Mouse (Mus musculus) midbrain, postnatal 0 days (tissue): ENCODE results near the gene Ech1. TPM values are rescaled to one million over a fixed set of nuclear protein-coding genes. Genes with fewer than 3 reads are reported as not detected.
A peak's percentile ranks its signal among the peaks of the same experiment; 100 is the strongest.

ENCODE experiments used
- ATAC-seq: fragments of 200-750 bp; cut with Nextera tagmentation; 2 replicates; pipeline ENCODE4 v1.8.0; 2017; ENCODE audit warnings: moderate number of reproducible peaks, mild to moderate bottlenecking, moderate TSS enrichment, moderate library complexity; ENCODE audit not compliant: low FRiP score
- DNase-seq: peaks from one replicate; pipeline ENCODE4 v3.0.0-alpha.2; 2015; ENCODE audit warnings: low spot score
- H3K27ac ChIP-seq: fragments of 300-500 bp; sonication (generic); 2 replicates; pipeline ENCODE4 v1.5.1; 2014; ENCODE audit warnings: low read depth, mild to moderate bottlenecking, low read length, mixed read lengths
- H3K27me3 ChIP-seq: fragments of 300-500 bp; sonication (generic); 2 replicates; pipeline ENCODE4 v1.6.1; 2014; ENCODE audit warnings: low read length, control low read depth, mixed read lengths; ENCODE audit not compliant: insufficient read depth
- H3K36me3 ChIP-seq: fragments of 300-500 bp; sonication (generic); 2 replicates; pipeline ENCODE4 v1.6.1; 2014; ENCODE audit warnings: low read length, control low read depth, mixed read lengths; ENCODE audit not compliant: insufficient read depth
- H3K4me1 ChIP-seq: fragments of 300-500 bp; sonication (generic); 2 replicates; pipeline ENCODE4 v1.6.1; 2014; ENCODE audit warnings: mild to moderate bottlenecking, control low read depth, antibody characterized with exemption, low read length, mixed read lengths; ENCODE audit not compliant: insufficient read depth
- H3K4me2 ChIP-seq: fragments of 300-500 bp; sonication (generic); 2 replicates; pipeline ENCODE4 v1.6.1; 2014; ENCODE audit warnings: low read depth, mild to moderate bottlenecking, low read length, mixed read lengths; ENCODE audit not compliant: poor library complexity, severe bottlenecking
- H3K4me3 ChIP-seq: fragments of 300-500 bp; sonication (generic); 2 replicates; pipeline ENCODE4 v1.5.1; 2014; ENCODE audit warnings: low read depth, mild to moderate bottlenecking, low read length, moderate library complexity
- H3K9ac ChIP-seq: fragments of 300-500 bp; sonication (generic); replicated peaks from 2 replicates; pipeline ENCODE4 v1.6.1; 2014; ENCODE audit warnings: mild to moderate bottlenecking, low read length, moderate library complexity, mixed read lengths; ENCODE audit not compliant: poor library complexity, severe bottlenecking
- H3K9me3 ChIP-seq: fragments of 300-500 bp; sonication (generic); 2 replicates; pipeline ENCODE4 v1.6.1; 2016; ENCODE audit warnings: low read length, control low read depth
- CTCF ChIP-seq: IDR thresholded peaks from 2 replicates; pipeline ENCODE4 v1.5.1; 2016; ENCODE audit warnings: antibody characterized with exemption, mild to moderate bottlenecking
- WGBS: fragments of 180-500 bp; shearing (Covaris S2); extraction: QIAGEN DNeasy Blood & Tissue Kit; methylation state at CpG from one replicate; pipeline ENCODE4 v1.1.7; 2014; 5-methylcytosine and 5-hydroxymethylcytosine counted together
- polyA plus RNA-seq: library from polyadenylated mRNA; unstranded; fragments of >200 nt; fragmentation: Nextera tagmentation; extraction: Ambion mirVana; gene quantifications from 2 replicates; pipeline ENCODE4 v1.2.1, GENCODE M21; 2015
- total RNA-seq: library from RNA; depleted of rRNA; stranded (reverse); fragments of >200 nt; gene quantifications from 2 replicates; pipeline ENCODE4 v1.2.3, GENCODE M21; 2014

Ech1 gene
- total and polyA plus RNA-seq, 2 experiments from 2014 or later, result 103 to 104 TPM

GRCm38 (mm10) chr7:28811228-28811627, 13.8 kb upstream of the Ech1 start:
- no peaks in the 10 kb centered on the region for H3K27me3 ChIP-seq
- WGBS, result under 1% methylated on average over 40 of the region's 40 CpGs
- peaks cover 30% of the 10 kb centered on the region for H3K36me3 ChIP-seq
- DNase-seq, result peak; percentile 97
- TF ChIP-seq CTCF, result no peak
- H3K9me3 ChIP-seq, result no peaks in the 10 kb centered on the region
- peak overlapping the region; percentile 62 for H3K4me2 ChIP-seq
- H3K9ac ChIP-seq, result peak overlapping the region; percentile 95
- peaks cover 15% of the 10 kb centered on the region; the same call in 1 of the 2 replicates for H3K4me1 ChIP-seq
- H3K27ac ChIP-seq, result peak overlapping the region; percentile 97
- H3K4me3 ChIP-seq, result peak overlapping the region; percentile 74
- peak; percentile 72 for ATAC-seq

GRCm38 (mm10) chr7:28811640-28812275, 13.3 kb upstream of the Ech1 start:
- peaks cover 34% of the 10 kb centered on the region for H3K36me3 ChIP-seq
- H3K9me3 ChIP-seq, result no peaks in the 10 kb centered on the region
- no peak overlapping the region for H3K27ac ChIP-seq
- H3K4me2 ChIP-seq, result peak overlapping the region; percentile 62
- no peaks in the 10 kb centered on the region for H3K27me3 ChIP-seq
- no peak for DNase-seq
- peak overlapping the region; percentile 95 for H3K9ac ChIP-seq
- no peak for ATAC-seq
- no peak for TF ChIP-seq CTCF
- peak overlapping the region; percentile 74 for H3K4me3 ChIP-seq
- H3K4me1 ChIP-seq, result peaks cover 15% of the 10 kb centered on the region; the same call in 1 of the 2 replicates
- WGBS, result 12% methylated on average over 7 of the region's 7 CpGs

GRCm38 (mm10) chr7:28812436-28812835, 12.6 kb upstream of the Ech1 start:
- Histone ChIP-seq H3K9ac (peak overlapping the region; percentile 15; the same call in 1 of the 2 replicates), H3K4me2 (peak overlapping the region; percentile 62), H3K27ac (no peak overlapping the region), H3K9me3 (no peaks in the 10 kb centered on the region), H3K4me1 (peaks cover 15% of the 10 kb centered on the region; the same call in 1 of the 2 replicates), H3K27me3 (no peaks in the 10 kb centered on the region), H3K36me3 (peaks cover 39% of the 10 kb centered on the region), H3K4me3 (peak overlapping the region; percentile 74)
- no peak for TF ChIP-seq CTCF
- 67% methylated on average over 4 of the region's 4 CpGs for WGBS
- DNase-seq (no peak), ATAC-seq (no peak)

- Histone ChIP-seq H3K9ac (no peak overlapping the region), H3K4me1 (peaks cover 15% of the 10 kb centered on the region; the same call in 1 of the 2 replicates), H3K36me3 (peaks cover 44% of the 10 kb centered on the region), H3K4me2 (peak overlapping the region; percentile 62), H3K27me3 (no peaks in the 10 kb centered on the region), H3K27ac (no peak overlapping the region), H3K4me3 (0 out of 2 replicates have a peak overlapping the region, but pooled peaks have one; percentile 2), H3K9me3 (no peaks in the 10 kb centered on the region)
- peak; percentile 43 for TF ChIP-seq CTCF
- 75% methylated on average over 5 of the region's 5 CpGs for WGBS
- DNase-seq (no peak), ATAC-seq (no peak)
Measured at GRCm38 (mm10) chr7:28812949-28813348, 12.1 kb upstream of the Ech1 start.

GRCm38 (mm10) chr7:28814306-28815034, 10.5 kb upstream of the Ech1 start:
- H3K4me1 ChIP-seq, result peaks cover 12% of the 10 kb centered on the region; the same call in 1 of the 2 replicates
- no peak overlapping the region for H3K9ac ChIP-seq
- H3K9me3 ChIP-seq, result no peaks in the 10 kb centered on the region
- H3K27me3 ChIP-seq, result no peaks in the 10 kb centered on the region
- H3K36me3 ChIP-seq, result peaks cover 52% of the 10 kb centered on the region
- H3K4me3 ChIP-seq, result no peak overlapping the region
- no peak overlapping the region for H3K27ac ChIP-seq
- ATAC-seq, result no peak
- WGBS, result 85% methylated on average over 5 of the region's 5 CpGs
- no peak overlapping the region for H3K4me2 ChIP-seq
- TF ChIP-seq CTCF, result no peak
- no peak for DNase-seq

GRCm38 (mm10) chr7:28815230-28815629, 9.8 kb upstream of the Ech1 start:
- Histone ChIP-seq H3K9ac (no peak overlapping the region), H3K4me3 (no peak overlapping the region), H3K27ac (no peak overlapping the region), H3K4me2 (no peak overlapping the region), H3K9me3 (no peaks in the 10 kb centered on the region), H3K36me3 (peaks cover 59% of the 10 kb centered on the region), H3K27me3 (no peaks in the 10 kb centered on the region), H3K4me1 (peaks cover 12% of the 10 kb centered on the region; the same call in 1 of the 2 replicates)
- TF ChIP-seq CTCF, result no peak
- DNase-seq (no peak), ATAC-seq (no peak)
- WGBS, result 91% methylated on average over 9 of the region's 9 CpGs
